Mouse (Mus musculus): ENCODE results near the gene Gsta4.
"Not testable (repeated sequence)": the region's sequence is repeated elsewhere in the genome, so short reads cannot be mapped to it uniquely, and the experiment has no call there.

Gene Gsta4

GRCm38 (mm10) chr9:78229658-78230057, 47.1 kb downstream of the Gsta4 start:
- not testable (repeated sequence) for DNase-seq (ENCODE audit: low read depth, low spot score)

GRCm38 (mm10) chr9:78230461-78230860, 47.9 kb downstream of the Gsta4 start, which contains the start of gene Gsta1:
Gene Gsta1, plus strand, starts transcription at chr9:78230656.
- DNase-seq (ENCODE audit: low read depth, low spot score) = not testable (repeated sequence)

- DNase-seq (ENCODE audit: low read depth, low spot score) = not testable (repeated sequence)
Measured at GRCm38 (mm10) chr9:78233121-78233695, 50.6 kb downstream of the Gsta4 start.

GRCm38 (mm10) chr9:78255683-78256470, 73.3 kb downstream of the Gsta4 start:
- DNase-seq (ENCODE audit: low read depth, low spot score) = not testable (repeated sequence)

GRCm38 (mm10) chr9:78256914-78257313, 74.3 kb downstream of the Gsta4 start, which contains the start of gene Gm3776:
Gene Gm3776, plus strand, starts transcription at chr9:78257129.
- not testable (repeated sequence) for DNase-seq (ENCODE audit: low read depth, low spot score)

Measured in CD4-positive, CD25-positive, alpha-beta regulatory T cell, adult 2 months (primary cell).